Mouse (Mus musculus) naive thymus-derived CD4-positive, alpha-beta T cell, adult 5 months (primary cell): ENCODE measurements around the gene Olfr134. TPM values are rescaled to one million over a fixed set of nuclear protein-coding genes. Genes with fewer than 3 reads are reported as not detected.

Experiments
- polyA plus RNA-seq: library from polyadenylated mRNA; unstranded; fragments of 100-300 nt; shearing (Covaris generic); gene quantifications from one replicate; pipeline ENCODE4 v1.2.1, GENCODE M21; 2017

Gene Olfr134
- polyA plus RNA-seq: not detected

GRCm38 (mm10) chr17:38171088-38171487 lies at the start of gene Olfr134:
Gene Olfr134, plus strand, starts transcription at chr17:38171388.

GRCm38 (mm10) chr17:38134426-38134825 lies 36.8 kb upstream of the Olfr134 start, which contains the start of gene Olfr132:
Gene Olfr132, minus strand, starts transcription at chr17:38134526.

GRCm38 (mm10) chr17:38144981-38145380 lies 26.2 kb upstream of the Olfr134 start, which contains the start of gene Olfr133:
Gene Olfr133, plus strand, starts transcription at chr17:38145281.

GRCm38 (mm10) chr17:38204035-38204434 lies 32.8 kb downstream of the Olfr134 start, which contains the start of gene Olfr135:
Gene Olfr135, plus strand, starts transcription at chr17:38204335.

Other genes with a start within 250 kb of the Olfr134 start
- gene Olfr761, start 218.3 kb upstream of the Olfr134 start, polyA plus RNA-seq: not detected
- gene Olfr129, start 111.3 kb upstream of the Olfr134 start, polyA plus RNA-seq: 0.15 TPM
- not detected for gene Olfr130, start 107.5 kb upstream of the Olfr134 start, polyA plus RNA-seq
- not detected for gene Olfr131, start 82.7 kb upstream of the Olfr134 start, polyA plus RNA-seq
- gene Olfr132, start 36.9 kb upstream of the Olfr134 start, polyA plus RNA-seq: not detected
- not detected for gene Olfr133, start 26.1 kb upstream of the Olfr134 start, polyA plus RNA-seq
- not detected for gene Olfr135, start 32.9 kb downstream of the Olfr134 start, polyA plus RNA-seq
- gene Olfr138, start 89.6 kb downstream of the Olfr134 start, polyA plus RNA-seq: not detected
- not detected for gene Olfr137, start 136.2 kb downstream of the Olfr134 start, polyA plus RNA-seq
- gene Olfr136, start 158.4 kb downstream of the Olfr134 start, polyA plus RNA-seq: not detected
- not detected for gene Esp36, start 248.8 kb downstream of the Olfr134 start, polyA plus RNA-seq